Mouse (Mus musculus): ENCODE measurements at regions not wholly inside any gene's neighbourhood (a gene's known extent, or its start where the extent isn't known, plus 50 kb on each side); places are given as distances from the start of the nearest gene placed in this dataset.

GRCm38 (mm10) chr13:51227836-51228235 lies 57.0 kb downstream of the Nxnl2 start:
- no peak for DNase-seq (ENCODE audit: low read depth, low spot score)

GRCm38 (mm10) chr13:51228862-51229770 lies 58.3 kb downstream of the Nxnl2 start:
- DNase-seq (ENCODE audit: low read depth, low spot score) = no peak

- no peak for DNase-seq (ENCODE audit: low read depth, low spot score)
Observed at GRCm38 (mm10) chr13:51229862-51230261, 59.0 kb downstream of the Nxnl2 start.

GRCm38 (mm10) chr13:51231586-51231985 lies 60.8 kb downstream of the Nxnl2 start:
- no peak for DNase-seq (ENCODE audit: low read depth, low spot score)

- DNase-seq (ENCODE audit: low read depth, low spot score) = no peak
Observed at GRCm38 (mm10) chr13:51247378-51247777, 76.6 kb downstream of the Nxnl2 start.

- DNase-seq (ENCODE audit: low read depth, low spot score) = no peak
Observed at GRCm38 (mm10) chr13:51253371-51253770, 82.5 kb downstream of the Nxnl2 start.

- DNase-seq (ENCODE audit: low read depth, low spot score) = no peak
Observed at GRCm38 (mm10) chr13:51255688-51256087, 84.9 kb downstream of the Nxnl2 start.

- DNase-seq (ENCODE audit: low read depth, low spot score) = peak; percentile 80
Observed at GRCm38 (mm10) chr13:51258752-51259721, 88.2 kb downstream of the Nxnl2 start.

GRCm38 (mm10) chr13:51261619-51262018 lies 90.8 kb downstream of the Nxnl2 start:
- DNase-seq (ENCODE audit: low read depth, low spot score) = no peak

GRCm38 (mm10) chr13:51272786-51273185 lies 102.0 kb downstream of the Nxnl2 start:
- no peak for DNase-seq (ENCODE audit: low read depth, low spot score)

GRCm38 (mm10) chr13:51274639-51275038 lies 103.8 kb downstream of the Nxnl2 start:
- no peak for DNase-seq (ENCODE audit: low read depth, low spot score)

- DNase-seq (ENCODE audit: low read depth, low spot score) = no peak
Observed at GRCm38 (mm10) chr13:51276601-51277000, 105.8 kb downstream of the Nxnl2 start.

- DNase-seq (ENCODE audit: low read depth, low spot score) = no peak
Observed at GRCm38 (mm10) chr13:51277515-51277914, 106.7 kb downstream of the Nxnl2 start.

- peak; percentile 64 for DNase-seq (ENCODE audit: low read depth, low spot score)
Observed at GRCm38 (mm10) chr13:51279642-51280387, 109.0 kb downstream of the Nxnl2 start.

- peak; percentile 58 for DNase-seq (ENCODE audit: low read depth, low spot score)
Observed at GRCm38 (mm10) chr13:51280388-51280753, 109.5 kb downstream of the Nxnl2 start.

GRCm38 (mm10) chr13:51284679-51285078 lies 113.9 kb downstream of the Nxnl2 start:
- no peak for DNase-seq (ENCODE audit: low read depth, low spot score)

- no peak for DNase-seq (ENCODE audit: low read depth, low spot score)
Observed at GRCm38 (mm10) chr13:51289442-51289841, 118.6 kb downstream of the Nxnl2 start.

GRCm38 (mm10) chr13:51290021-51290424 lies 118.4 kb upstream of the S1pr3 start:
- no peak for DNase-seq (ENCODE audit: low read depth, low spot score)

- no peak for DNase-seq (ENCODE audit: low read depth, low spot score)
Observed at GRCm38 (mm10) chr13:51290926-51291325, 117.5 kb upstream of the S1pr3 start.

GRCm38 (mm10) chr13:51293047-51293446 lies 115.4 kb upstream of the S1pr3 start:
- no peak for DNase-seq (ENCODE audit: low read depth, low spot score)

- DNase-seq (ENCODE audit: low read depth, low spot score) = no peak
Observed at GRCm38 (mm10) chr13:51295872-51296271, 112.6 kb upstream of the S1pr3 start.

All from embryo, embryonic 11.5 days (tissue).